Mouse (Mus musculus) neural tube, embryonic 14.5 days (tissue): ENCODE measurements around the gene Ltb4r2. TPM values are rescaled to one million over a fixed set of nuclear protein-coding genes. Genes with fewer than 3 reads are reported as not detected.

Experiments
- ATAC-seq: fragments of 200-750 bp; cut with Nextera tagmentation; 2 replicates; pipeline ENCODE4 v1.8.0; 2017; ENCODE audit warnings: low read depth, mild to moderate bottlenecking, moderate TSS enrichment, moderate library complexity
- H3K27ac ChIP-seq: fragments of 300-500 bp; sonication (generic); 2 replicates; pipeline ENCODE4 v1.5.1; 2014; ENCODE audit warnings: low read depth, mild to moderate bottlenecking, control low read depth, low read length, moderate library complexity, mixed read lengths
- H3K27me3 ChIP-seq: fragments of 300-500 bp; sonication (generic); 2 replicates; pipeline ENCODE4 v1.6.1; 2014; ENCODE audit warnings: low read length; ENCODE audit not compliant: control insufficient read depth, insufficient read depth
- H3K36me3 ChIP-seq: fragments of 300-500 bp; sonication (generic); 2 replicates; pipeline ENCODE4 v1.6.1; 2014; ENCODE audit warnings: low read length, mixed read lengths; ENCODE audit not compliant: control insufficient read depth, insufficient read depth
- H3K4me1 ChIP-seq: fragments of 300-500 bp; sonication (generic); 2 replicates; pipeline ENCODE4 v1.6.1; 2014; ENCODE audit warnings: low read length; ENCODE audit not compliant: control insufficient read depth, insufficient read depth
- H3K4me2 ChIP-seq: fragments of 300-500 bp; sonication (generic); 2 replicates; pipeline ENCODE4 v1.6.1; 2014; ENCODE audit warnings: mild to moderate bottlenecking, low read depth, low read length, control low read depth
- H3K4me3 ChIP-seq: fragments of 300-500 bp; sonication (generic); 2 replicates; pipeline ENCODE4 v1.5.1; 2014; ENCODE audit warnings: low read depth, low read length, control low read depth, mixed read lengths
- H3K9ac ChIP-seq: fragments of 300-500 bp; sonication (generic); replicated peaks from 2 replicates; pipeline ENCODE4 v1.6.1; 2014; ENCODE audit warnings: low read depth, mild to moderate bottlenecking, control low read depth, low read length, mixed read lengths
- H3K9me3 ChIP-seq: fragments of 300-500 bp; sonication (generic); 2 replicates; pipeline ENCODE4 v1.6.1; 2016; ENCODE audit warnings: low read length; ENCODE audit not compliant: control insufficient read depth
- WGBS: fragments of 180-500 bp; shearing (Covaris S2); extraction: QIAGEN DNeasy Blood & Tissue Kit; methylation state at CpG from one replicate; pipeline ENCODE4 v1.1.7; 2014; 5-methylcytosine and 5-hydroxymethylcytosine counted together
- polyA plus RNA-seq: library from polyadenylated mRNA; unstranded; fragments of >200 nt; fragmentation: Nextera tagmentation; extraction: Ambion mirVana; gene quantifications from 2 replicates; pipeline ENCODE4 v1.2.1, GENCODE M21; 2014

The Ltb4r2 gene
- 0.27 and 0.59 TPM in 2 replicates for polyA plus RNA-seq

GRCm38 (mm10) chr14:55761163-55761562 lies at the start of gene Ltb4r2:
Gene Ltb4r2, plus strand, starts transcription at chr14:55761428.
- Histone ChIP-seq H3K9me3 (no peaks in the 10 kb centered on the region), H3K36me3 (peaks cover 1% of the 10 kb centered on the region; the same call in 1 of the 2 replicates), H3K4me1 (peaks cover 7% of the 10 kb centered on the region; the same call in 1 of the 2 replicates), H3K4me3 (peak within 1 kb of the TSS; percentile 45), H3K27ac (peak within 1 kb of the TSS; percentile 52), H3K27me3 (peaks cover 19% of the 10 kb centered on the region), H3K9ac (peak within 1 kb of the TSS; percentile 68), H3K4me2 (peak within 1 kb of the TSS; percentile 83)
- WGBS: 82% methylated on average over 6 of the region's 6 CpGs
- ATAC-seq: no peak

DNA sequence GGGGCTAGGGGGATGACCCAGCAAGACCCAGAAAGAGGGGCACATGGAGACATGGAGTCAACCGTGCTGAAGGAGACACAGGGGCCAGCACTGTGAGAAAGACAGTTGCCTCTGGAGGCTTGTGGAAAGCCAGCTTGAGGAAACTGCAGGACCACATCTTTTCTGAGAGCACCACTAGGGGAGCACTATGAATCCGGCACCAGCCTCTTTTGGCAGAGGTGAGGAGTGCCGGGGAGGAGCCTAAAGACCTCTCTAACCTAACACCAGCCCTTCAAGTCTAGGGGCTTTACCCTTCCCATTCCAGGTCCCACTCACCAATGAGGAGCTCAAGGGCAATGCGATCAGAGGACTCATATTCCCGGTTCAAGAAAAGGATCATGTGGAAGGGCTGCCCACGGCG lies 49.4 kb upstream of the Ltb4r2 start:
- no peaks in the 10 kb centered on the region for H3K9me3 ChIP-seq
- no peaks in the 10 kb centered on the region for H3K4me1 ChIP-seq
- H3K4me3 ChIP-seq: no peak overlapping the region
- H3K27ac ChIP-seq: no peak overlapping the region
- H3K4me2 ChIP-seq: no peak overlapping the region
- 85% methylated on average over 7 of the region's 7 CpGs for WGBS
- H3K36me3 ChIP-seq: peaks cover 3% of the 10 kb centered on the region; the same call in 1 of the 2 replicates
- 0 out of 2 replicates have a peak, but pooled peaks cover 4% of the 10 kb centered on the region for H3K27me3 ChIP-seq
- no peak overlapping the region for H3K9ac ChIP-seq
- ATAC-seq: no peak

DNA sequence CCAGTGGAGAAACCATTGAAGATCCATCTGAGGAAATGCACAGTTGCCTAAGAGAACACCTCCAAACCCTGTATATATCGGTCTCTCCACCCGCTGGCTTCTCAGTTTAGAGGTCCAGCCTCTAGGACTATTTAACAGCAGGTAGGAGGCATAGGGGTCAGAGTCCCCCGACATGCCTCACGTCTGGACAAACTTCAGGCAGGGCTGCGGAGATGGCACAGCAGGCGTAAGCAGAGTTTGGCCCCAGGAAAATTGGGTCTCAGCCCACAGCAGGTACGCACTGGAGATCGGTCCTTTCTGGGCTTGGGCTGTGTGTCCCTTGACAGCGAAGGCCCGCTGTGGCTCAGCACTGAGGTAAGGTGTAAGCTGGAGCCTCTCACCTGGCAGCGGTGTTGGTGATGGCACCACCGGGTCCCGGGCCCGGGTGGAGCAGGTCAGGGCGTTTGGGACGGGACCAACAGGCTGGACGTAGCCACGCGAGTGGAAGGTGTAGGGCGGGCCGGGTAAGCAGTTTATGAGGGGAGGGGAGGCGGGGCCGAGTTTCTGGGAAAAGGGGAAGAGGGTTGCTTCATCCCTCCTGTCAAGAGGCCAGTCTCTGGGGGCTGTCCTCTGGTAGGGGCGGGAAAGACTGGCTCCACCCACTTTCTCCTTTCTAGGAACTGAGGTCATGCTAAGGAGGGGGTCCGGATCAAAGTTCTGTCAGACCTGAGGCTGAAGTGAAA lies 48.1 kb upstream of the Ltb4r2 start:
- no peak overlapping the region for H3K9ac ChIP-seq
- ATAC-seq: no peak
- H3K36me3 ChIP-seq: peaks cover 14% of the 10 kb centered on the region; the same call in 1 of the 2 replicates
- no peaks in the 10 kb centered on the region for H3K4me1 ChIP-seq
- H3K4me2 ChIP-seq: no peak overlapping the region
- H3K4me3 ChIP-seq: no peak overlapping the region
- no peak overlapping the region for H3K27ac ChIP-seq
- WGBS: 11% methylated on average over 25 of the region's 25 CpGs
- no peaks in the 10 kb centered on the region for H3K9me3 ChIP-seq
- 0 out of 2 replicates have a peak, but pooled peaks cover 4% of the 10 kb centered on the region for H3K27me3 ChIP-seq

GRCm38 (mm10) chr14:55713729-55714122 lies 47.5 kb upstream of the Ltb4r2 start, which contains the start of gene Tgm1:
Gene Tgm1, minus strand, starts transcription at chr14:55713926.
- Histone ChIP-seq H3K4me1 (no peaks in the 10 kb centered on the region), H3K27me3 (0 out of 2 replicates have a peak, but pooled peaks cover 4% of the 10 kb centered on the region), H3K9me3 (no peaks in the 10 kb centered on the region), H3K27ac (no peak within 1 kb of the TSS), H3K9ac (no peak within 1 kb of the TSS), H3K4me2 (no peak within 1 kb of the TSS), H3K4me3 (no peak within 1 kb of the TSS), H3K36me3 (peaks cover 18% of the 10 kb centered on the region)
- WGBS: 27% methylated on average over 4 of the region's 4 CpGs
- ATAC-seq: no peak

DNA sequence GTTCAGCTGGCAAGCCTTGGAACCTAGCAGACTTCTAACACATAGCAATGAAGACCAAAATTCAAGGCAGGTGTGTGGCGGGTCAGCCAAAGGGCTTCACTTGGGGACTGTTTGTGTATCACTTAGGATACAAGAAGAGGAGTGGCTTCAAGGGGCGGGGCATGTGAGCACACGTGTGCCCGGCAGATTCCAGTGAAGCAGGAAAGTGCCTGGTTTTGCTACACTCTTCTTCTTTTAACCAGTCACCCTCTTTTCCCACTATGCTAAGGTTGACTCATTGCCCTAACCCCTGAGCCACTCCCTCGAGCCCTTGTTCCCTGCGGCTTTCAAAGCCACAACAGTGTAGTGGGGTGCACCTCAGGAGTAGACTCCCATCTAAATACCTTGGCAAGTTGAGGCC lies 46.3 kb upstream of the Ltb4r2 start:
- Histone ChIP-seq H3K4me3 (no peak overlapping the region), H3K27ac (no peak overlapping the region), H3K4me1 (no peaks in the 10 kb centered on the region), H3K27me3 (0 out of 2 replicates have a peak, but pooled peaks cover 4% of the 10 kb centered on the region), H3K9me3 (no peaks in the 10 kb centered on the region), H3K4me2 (no peak overlapping the region), H3K9ac (no peak overlapping the region), H3K36me3 (peaks cover 21% of the 10 kb centered on the region)
- WGBS: 52% methylated on average over 6 of the region's 6 CpGs
- no peak for ATAC-seq

DNA sequence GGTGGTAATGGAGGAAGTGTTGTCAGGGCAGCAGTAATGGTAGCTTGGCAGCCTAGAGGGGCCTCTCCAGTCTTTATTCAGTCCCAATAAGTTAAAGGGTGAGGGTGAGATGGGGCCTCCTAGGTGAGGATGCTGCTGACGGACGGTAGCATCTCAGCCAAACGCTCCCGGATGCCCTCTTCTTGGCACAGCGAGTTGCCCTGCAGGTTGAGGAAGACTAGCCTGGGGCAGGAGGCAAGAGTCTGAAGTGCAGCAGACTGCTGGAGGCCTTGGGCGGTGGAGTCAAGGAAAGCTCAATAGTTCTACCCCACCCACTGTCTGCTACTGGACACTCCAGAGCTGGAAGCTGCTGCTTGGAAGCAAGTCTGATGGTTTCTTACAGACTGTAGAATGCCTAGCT lies 45.0 kb upstream of the Ltb4r2 start:
- no peak for ATAC-seq
- H3K27me3 ChIP-seq: 0 out of 2 replicates have a peak, but pooled peaks cover 4% of the 10 kb centered on the region
- no peaks in the 10 kb centered on the region for H3K9me3 ChIP-seq
- H3K27ac ChIP-seq: no peak overlapping the region
- peaks cover 25% of the 10 kb centered on the region for H3K36me3 ChIP-seq
- no peak overlapping the region for H3K4me2 ChIP-seq
- no peak overlapping the region for H3K4me3 ChIP-seq
- WGBS: 87% methylated on average over 6 of the region's 6 CpGs
- no peak overlapping the region for H3K9ac ChIP-seq
- 0 out of 2 replicates have a peak, but pooled peaks cover 2% of the 10 kb centered on the region for H3K4me1 ChIP-seq

- 0 out of 2 replicates have a peak, but pooled peaks cover 4% of the 10 kb centered on the region for H3K4me1 ChIP-seq
- ATAC-seq: no peak
- peaks cover 25% of the 10 kb centered on the region for H3K36me3 ChIP-seq
- H3K27me3 ChIP-seq: 0 out of 2 replicates have a peak, but pooled peaks cover 4% of the 10 kb centered on the region
- no peak overlapping the region for H3K4me2 ChIP-seq
- 87% methylated on average over 8 of the region's 8 CpGs for WGBS
- H3K4me3 ChIP-seq: no peak overlapping the region
- no peak overlapping the region for H3K27ac ChIP-seq
- H3K9me3 ChIP-seq: no peaks in the 10 kb centered on the region
- H3K9ac ChIP-seq: no peak overlapping the region
Measured at GRCm38 (mm10) chr14:55716884-55717283, 44.3 kb upstream of the Ltb4r2 start.

GRCm38 (mm10) chr14:55719737-55720136 lies 41.5 kb upstream of the Ltb4r2 start:
- WGBS: 87% methylated on average over 6 of the region's 6 CpGs
- Histone ChIP-seq H3K4me1 (0 out of 2 replicates have a peak, but pooled peaks cover 4% of the 10 kb centered on the region), H3K4me2 (no peak overlapping the region), H3K9me3 (no peaks in the 10 kb centered on the region), H3K4me3 (no peak overlapping the region), H3K36me3 (peaks cover 25% of the 10 kb centered on the region), H3K27me3 (no peaks in the 10 kb centered on the region), H3K9ac (no peak overlapping the region), H3K27ac (no peak overlapping the region)
- no peak for ATAC-seq

DNA sequence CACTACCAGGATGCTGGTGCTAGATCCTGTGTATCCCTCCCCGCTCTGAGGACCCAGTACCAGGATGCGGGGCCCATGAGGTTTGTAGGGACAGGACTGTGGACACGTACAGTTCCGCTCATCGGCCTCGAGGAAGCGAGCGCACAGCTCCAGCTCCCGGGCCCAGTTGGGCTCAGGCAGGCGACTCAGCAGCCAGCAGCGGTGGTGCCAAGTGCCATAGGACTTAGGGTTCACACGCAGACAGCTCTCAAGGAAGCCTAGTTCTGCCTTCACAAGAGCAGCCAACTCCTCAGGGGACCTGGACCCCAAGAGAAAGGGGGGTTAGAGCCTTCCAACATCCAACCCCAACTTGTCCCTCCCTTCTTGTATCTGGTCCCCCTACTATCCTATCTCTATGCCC lies 40.6 kb upstream of the Ltb4r2 start:
- 0 out of 2 replicates have a peak, but pooled peaks cover 4% of the 10 kb centered on the region for H3K4me1 ChIP-seq

More for the DNA sequence above, 40.6 kb upstream of the Ltb4r2 start:
- WGBS: 91% methylated on average over 12 of the region's 12 CpGs
- ATAC-seq: no peak
- no peak overlapping the region for H3K27ac ChIP-seq
- H3K4me3 ChIP-seq: no peak overlapping the region
- H3K9ac ChIP-seq: no peak overlapping the region
- no peaks in the 10 kb centered on the region for H3K9me3 ChIP-seq
- H3K4me2 ChIP-seq: no peak overlapping the region
- H3K36me3 ChIP-seq: peaks cover 25% of the 10 kb centered on the region
- H3K27me3 ChIP-seq: no peaks in the 10 kb centered on the region
